Mouse (Mus musculus): Measurements from ENCODE around the gene Phkg2. TPM values are rescaled to one million over a fixed set of nuclear protein-coding genes. Genes with fewer than 3 reads are reported as not detected.

Phkg2 gene
- polyA plus RNA-seq, 1 experiment from 2014 or later, result 59.3 TPM

- Histone ChIP-seq H3K36me3 (no peaks in the 10 kb centered on the region), H3K27ac (replicated peaks) (no peak overlapping the region), H3K27me3 (no peaks in the 10 kb centered on the region), H3K4me2 (no peak overlapping the region), H3K9me3 (no peaks in the 10 kb centered on the region), H3K4me1 (replicated peaks) (no peaks in the 10 kb centered on the region), H3K4me3 (no peak overlapping the region), H3K9ac (no peak overlapping the region)
- no peak for ATAC-seq (ENCODE audit: low FRiP score, low read depth)
- WGBS, result 89% methylated on average over 4 of the region's 4 CpGs
These were observed 53.3 kb downstream of the Phkg2 start for GRCm38 (mm10) chr7:127626471-127626870.

GRCm38 (mm10) chr7:127628646-127629045 lies 55.5 kb downstream of the Phkg2 start:
- Histone ChIP-seq H3K36me3 (no peaks in the 10 kb centered on the region), H3K4me2 (no peak overlapping the region), H3K27ac (replicated peaks) (no peak overlapping the region), H3K4me3 (no peak overlapping the region), H3K4me1 (replicated peaks) (no peaks in the 10 kb centered on the region), H3K9me3 (no peaks in the 10 kb centered on the region), H3K9ac (no peak overlapping the region), H3K27me3 (no peaks in the 10 kb centered on the region)
- ATAC-seq (ENCODE audit: low FRiP score, low read depth), result no peak
- WGBS, result 86% methylated on average over 5 of the region's 5 CpGs

- no peaks in the 10 kb centered on the region for H3K27me3 ChIP-seq
- H3K4me2 ChIP-seq, result no peak overlapping the region
- peaks cover 2% of the 10 kb centered on the region; the same call in 1 of the 2 replicates for H3K4me1 ChIP-seq (replicated peaks)
- H3K36me3 ChIP-seq, result no peaks in the 10 kb centered on the region
- 63% methylated on average over 4 of the region's 4 CpGs for WGBS
- no peak for ATAC-seq (ENCODE audit: low FRiP score, low read depth)
- H3K9ac ChIP-seq, result no peak overlapping the region
- H3K4me3 ChIP-seq, result no peak overlapping the region
- H3K9me3 ChIP-seq, result no peaks in the 10 kb centered on the region
- H3K27ac ChIP-seq (replicated peaks), result no peak overlapping the region
These were observed 58.3 kb downstream of the Phkg2 start for GRCm38 (mm10) chr7:127631416-127631815.

Other genes starting within 250 kb of the Phkg2 start
- gene Zfp768, start 227.8 kb upstream of the Phkg2 start, polyA plus RNA-seq (2015; fragmentation: Nextera tagmentation; extraction: Ambion mirVana), result 17.7 and 20.4 TPM in 2 replicates
- gene Zfp747, start 197.3 kb upstream of the Phkg2 start, polyA plus RNA-seq (2015; fragmentation: Nextera tagmentation; extraction: Ambion mirVana), result 8.4 and 8.8 TPM in 2 replicates
- 3.9 and 5.1 TPM in 2 replicates for gene 9130019O22Rik, start 186.2 kb upstream of the Phkg2 start, polyA plus RNA-seq (2015; fragmentation: Nextera tagmentation; extraction: Ambion mirVana)
- 5.6 and 6.4 TPM in 2 replicates for gene E430018J23Rik, start 179.7 kb upstream of the Phkg2 start, polyA plus RNA-seq (2015; fragmentation: Nextera tagmentation; extraction: Ambion mirVana)
- 4.8 and 4.9 TPM in 2 replicates for gene Zfp764, start 166.5 kb upstream of the Phkg2 start, polyA plus RNA-seq (2015; fragmentation: Nextera tagmentation; extraction: Ambion mirVana)
- gene Zfp688, start 151.3 kb upstream of the Phkg2 start, polyA plus RNA-seq (2015; fragmentation: Nextera tagmentation; extraction: Ambion mirVana), result 26.8 and 28.0 TPM in 2 replicates
- gene Zfp689, start 124.2 kb upstream of the Phkg2 start, polyA plus RNA-seq (2015; fragmentation: Nextera tagmentation; extraction: Ambion mirVana), result 14.7 and 15.8 TPM in 2 replicates
- gene Prr14, start 113.7 kb upstream of the Phkg2 start, polyA plus RNA-seq (2015; fragmentation: Nextera tagmentation; extraction: Ambion mirVana), result 36.9 and 42.8 TPM in 2 replicates
- 13.9 and 15.4 TPM in 2 replicates for gene Fbrs, start 94.1 kb upstream of the Phkg2 start, polyA plus RNA-seq (2015; fragmentation: Nextera tagmentation; extraction: Ambion mirVana)
- 57.2 and 57.4 TPM in 2 replicates for gene Srcap, start 61.4 kb upstream of the Phkg2 start, polyA plus RNA-seq (2015; fragmentation: Nextera tagmentation; extraction: Ambion mirVana)
- gene Gm42715, start 53.8 kb upstream of the Phkg2 start, polyA plus RNA-seq (2015; fragmentation: Nextera tagmentation; extraction: Ambion mirVana), result 14.7 and 15.6 TPM in 2 replicates
- gene Tmem265, start 11.9 kb upstream of the Phkg2 start, polyA plus RNA-seq (2015; fragmentation: Nextera tagmentation; extraction: Ambion mirVana), result 7.6 and 10.3 TPM in 2 replicates
- gene Ccdc189, start 15.3 kb downstream of the Phkg2 start, polyA plus RNA-seq (2015; fragmentation: Nextera tagmentation; extraction: Ambion mirVana), result 10.1 and 12.2 TPM in 2 replicates
- 41.4 and 44.9 TPM in 2 replicates for gene Rnf40, start 15.4 kb downstream of the Phkg2 start, polyA plus RNA-seq (2015; fragmentation: Nextera tagmentation; extraction: Ambion mirVana)
- gene Zfp629, start 42.5 kb downstream of the Phkg2 start, polyA plus RNA-seq (2015; fragmentation: Nextera tagmentation; extraction: Ambion mirVana), result 18.7 and 19.1 TPM in 2 replicates
- 53.2 and 55.1 TPM in 2 replicates for gene Bcl7c, start 135.6 kb downstream of the Phkg2 start, polyA plus RNA-seq (2015; fragmentation: Nextera tagmentation; extraction: Ambion mirVana)
- 3.8 and 5.4 TPM in 2 replicates for gene Ctf1, start 139.4 kb downstream of the Phkg2 start, polyA plus RNA-seq (2015; fragmentation: Nextera tagmentation; extraction: Ambion mirVana)
- gene Ctf2, start 158.8 kb downstream of the Phkg2 start, polyA plus RNA-seq (2015; fragmentation: Nextera tagmentation; extraction: Ambion mirVana), result 0.14 and 0.35 TPM in 2 replicates
- gene Fbxl19, start 171.2 kb downstream of the Phkg2 start, polyA plus RNA-seq (2015; fragmentation: Nextera tagmentation; extraction: Ambion mirVana), result 10.0 and 10.5 TPM in 2 replicates
- gene Orai3, start 196.5 kb downstream of the Phkg2 start, polyA plus RNA-seq (2015; fragmentation: Nextera tagmentation; extraction: Ambion mirVana), result 9.2 and 10.4 TPM in 2 replicates
- 20.0 and 20.1 TPM in 2 replicates for gene Setd1a, start 203.3 kb downstream of the Phkg2 start, polyA plus RNA-seq (2015; fragmentation: Nextera tagmentation; extraction: Ambion mirVana)
- gene Gm49388, start 212.3 kb downstream of the Phkg2 start, polyA plus RNA-seq (2015; fragmentation: Nextera tagmentation; extraction: Ambion mirVana), result not detected in 2 replicates
- gene Hsd3b7, start 227.3 kb downstream of the Phkg2 start, polyA plus RNA-seq (2015; fragmentation: Nextera tagmentation; extraction: Ambion mirVana), result 9.7 and 10.5 TPM in 2 replicates

All from hindbrain, embryonic 15.5 days (tissue).